Mouse (Mus musculus): Measurements from ENCODE around the gene Scaf1.

The Scaf1 gene

DNA sequence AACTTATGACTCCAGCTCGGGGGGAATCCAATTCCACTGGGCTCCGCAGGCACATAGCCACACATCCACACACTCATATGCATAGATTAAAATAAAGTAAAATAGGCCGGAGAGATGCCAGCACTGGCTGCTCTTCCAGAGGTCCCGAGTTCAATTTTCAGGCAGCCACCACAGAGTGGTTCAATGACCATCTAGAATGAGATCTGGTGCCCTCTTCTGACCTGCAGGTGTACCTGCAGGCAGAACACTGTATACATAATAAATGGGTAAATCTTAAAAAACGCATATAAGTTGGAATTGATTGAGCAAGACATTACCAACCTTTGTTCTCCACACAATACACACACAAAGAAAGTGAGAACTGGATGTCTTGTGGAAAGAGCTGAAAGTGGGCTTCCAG lies 60.5 kb downstream of the Scaf1 start:
- DNase-seq (ENCODE audit: low spot score in 2 of 2) = no peak

DNA sequence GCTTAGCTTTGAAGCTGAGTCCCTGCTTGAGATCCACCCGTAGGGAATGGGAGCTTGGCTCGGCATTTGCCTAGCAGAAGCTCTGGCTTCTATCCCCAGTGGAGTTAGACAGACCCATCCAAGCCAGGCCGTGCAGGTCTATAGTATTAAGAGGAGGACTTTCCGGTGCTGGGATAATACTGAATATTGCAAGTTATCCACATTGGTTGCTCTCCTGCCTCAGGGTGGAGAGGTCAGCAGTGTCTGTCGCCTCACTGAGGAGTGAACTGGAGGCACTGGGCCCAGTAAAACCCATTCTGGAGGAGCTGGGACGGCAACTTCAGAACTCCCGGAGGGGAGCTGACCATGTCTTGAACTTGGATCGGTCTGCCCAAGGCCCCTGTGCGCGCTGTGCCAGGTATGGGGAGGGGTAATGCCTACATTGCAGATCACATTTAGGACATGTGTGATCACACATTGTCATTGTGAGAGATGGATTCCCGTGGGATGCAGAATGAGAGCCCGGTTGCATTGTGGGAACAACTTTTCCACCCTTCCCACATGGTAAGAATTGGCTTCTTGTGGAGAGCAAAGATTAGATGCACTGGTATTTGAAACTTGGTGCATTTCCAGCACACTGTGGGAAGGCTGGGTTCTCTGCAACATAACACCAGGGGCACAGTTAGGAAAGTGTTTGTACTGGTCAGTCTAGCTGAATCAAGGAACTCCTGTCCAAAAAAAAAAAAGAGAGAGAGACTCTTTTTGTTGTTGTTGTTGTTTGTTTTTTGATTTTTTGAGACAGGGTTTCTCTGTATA lies 61.9 kb downstream of the Scaf1 start:
- no peak for DNase-seq (ENCODE audit: low spot score in 2 of 2)

DNA sequence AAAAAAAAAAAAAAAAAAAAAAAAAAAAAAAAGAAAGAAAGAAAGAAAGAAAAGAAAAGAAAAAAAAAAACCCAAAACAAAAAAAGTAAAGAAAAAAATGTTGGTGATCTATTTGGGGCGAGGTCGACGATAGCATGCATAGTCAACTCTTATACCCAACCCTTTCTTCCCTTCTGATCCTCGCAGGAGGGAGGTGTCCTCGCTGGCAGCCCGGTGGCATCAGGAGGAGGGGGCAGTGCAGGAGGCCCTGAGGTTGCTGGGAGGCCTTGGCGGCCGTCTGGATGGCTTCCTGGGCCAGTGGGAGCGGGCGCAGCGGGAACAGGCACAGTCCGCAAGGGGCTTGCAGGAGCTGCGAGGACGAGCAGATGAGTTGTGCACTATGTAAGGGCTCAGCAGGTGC lies 62.6 kb downstream of the Scaf1 start:
- no peak for DNase-seq (ENCODE audit: low spot score in 2 of 2)
